Mouse (Mus musculus) heart, embryonic 10.5 days (tissue): ENCODE results near the gene Soat2. TPM values are rescaled to one million over a fixed set of nuclear protein-coding genes. Genes with fewer than 3 reads are reported as not detected.
A peak's percentile ranks its signal among the peaks of the same experiment; 100 is the strongest.

Experiments
- DNase-seq: peaks from one replicate; pipeline ENCODE4 v3.0.0-alpha.2; 2017; ENCODE audit warnings: low spot score
- H3K27ac ChIP-seq: fragments of 300-500 bp; sonication (generic); 2 replicates; pipeline ENCODE4 v1.5.1; 2016; ENCODE audit warnings: mild to moderate bottlenecking
- H3K27me3 ChIP-seq: fragments of 300-500 bp; sonication (generic); 2 replicates; pipeline ENCODE4 v1.6.1; 2016; ENCODE audit warnings: mild to moderate bottlenecking; ENCODE audit not compliant: poor library complexity, insufficient read depth, severe bottlenecking
- H3K36me3 ChIP-seq: fragments of 300-500 bp; sonication (generic); 2 replicates; pipeline ENCODE4 v1.6.1; 2016; ENCODE audit warnings: mild to moderate bottlenecking, moderate library complexity
- H3K4me1 ChIP-seq: fragments of 300-500 bp; sonication (generic); 2 replicates; pipeline ENCODE4 v1.6.1; 2016; ENCODE audit warnings: mild to moderate bottlenecking
- H3K4me3 ChIP-seq: fragments of 300-500 bp; sonication (generic); 2 replicates; pipeline ENCODE4 v1.5.1; 2016; ENCODE audit warnings: mild to moderate bottlenecking, moderate library complexity
- H3K9me3 ChIP-seq: fragments of 300-500 bp; sonication (generic); 2 replicates; pipeline ENCODE4 v1.6.1; 2016; ENCODE audit warnings: mild to moderate bottlenecking, moderate library complexity
- WGBS: fragments of 180-500 bp; shearing (Covaris S2); methylation state at CpG from one replicate; pipeline ENCODE4 v1.1.7; 2016; 5-methylcytosine and 5-hydroxymethylcytosine counted together
- polyA plus RNA-seq: library from polyadenylated mRNA; unstranded; fragments of >200 nt; fragmentation: Nextera tagmentation; extraction: Ambion mirVana; gene quantifications from 2 replicates; pipeline ENCODE4 v1.2.1, GENCODE M21; 2016

Gene Soat2
- polyA plus RNA-seq: 2.0 and 7.9 TPM in 2 replicates

DNA sequence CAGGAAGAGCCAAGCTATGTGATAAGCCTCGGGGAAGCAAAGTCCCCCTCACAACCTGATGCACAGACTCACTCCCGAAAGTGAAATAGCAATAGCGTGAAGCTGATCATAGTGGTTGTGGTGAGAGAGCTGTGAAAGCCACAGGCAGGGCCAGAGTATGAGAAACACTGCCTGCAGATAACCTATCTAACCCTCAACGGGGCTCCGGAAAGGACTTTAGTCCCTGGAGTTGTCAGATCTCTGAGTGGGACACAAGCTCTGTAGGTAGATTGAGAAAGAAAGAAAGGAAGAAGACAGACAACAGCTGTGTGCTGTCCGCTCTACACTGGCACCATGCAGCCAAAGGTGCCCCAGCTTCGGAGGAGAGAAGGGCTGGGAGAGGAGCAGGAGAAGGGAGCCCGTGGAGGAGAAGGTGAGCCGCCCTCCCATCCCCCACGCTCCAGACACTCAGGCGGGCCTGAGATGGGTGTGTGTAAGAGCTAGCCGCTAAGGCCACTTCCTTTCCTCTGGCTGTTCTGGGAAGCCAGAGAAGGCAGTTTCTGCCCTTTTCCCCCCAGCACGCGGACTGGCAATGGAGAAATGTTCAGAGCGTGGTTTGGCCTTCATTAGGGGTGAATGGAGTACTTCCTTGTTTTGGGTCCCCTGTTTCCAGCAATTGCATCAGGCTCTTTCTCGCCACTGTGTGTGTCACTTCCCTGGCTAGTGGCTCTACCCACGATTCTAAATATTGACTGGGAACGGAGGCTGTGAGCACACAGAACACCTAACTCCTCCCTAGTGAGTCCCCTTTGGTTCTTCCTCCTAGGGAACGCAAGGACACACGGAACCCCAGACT is at the start of gene Soat2:
TSS of gene Soat2 (plus strand) at position 226 of the 835 bp plus-strand sequence.
- peak within 1 kb of the TSS; percentile 44 for H3K4me3 ChIP-seq
- H3K9me3 ChIP-seq: no peaks in the 10 kb centered on the region
- H3K36me3 ChIP-seq: no peaks in the 10 kb centered on the region
- peak within 1 kb of the TSS; percentile 87 for H3K27ac ChIP-seq
- DNase-seq: peak; percentile 83
- peaks cover 13% of the 10 kb centered on the region for H3K27me3 ChIP-seq
- WGBS: 25% methylated on average over 20 of the region's 20 CpGs
- H3K4me1 ChIP-seq: peaks cover 27% of the 10 kb centered on the region

DNA sequence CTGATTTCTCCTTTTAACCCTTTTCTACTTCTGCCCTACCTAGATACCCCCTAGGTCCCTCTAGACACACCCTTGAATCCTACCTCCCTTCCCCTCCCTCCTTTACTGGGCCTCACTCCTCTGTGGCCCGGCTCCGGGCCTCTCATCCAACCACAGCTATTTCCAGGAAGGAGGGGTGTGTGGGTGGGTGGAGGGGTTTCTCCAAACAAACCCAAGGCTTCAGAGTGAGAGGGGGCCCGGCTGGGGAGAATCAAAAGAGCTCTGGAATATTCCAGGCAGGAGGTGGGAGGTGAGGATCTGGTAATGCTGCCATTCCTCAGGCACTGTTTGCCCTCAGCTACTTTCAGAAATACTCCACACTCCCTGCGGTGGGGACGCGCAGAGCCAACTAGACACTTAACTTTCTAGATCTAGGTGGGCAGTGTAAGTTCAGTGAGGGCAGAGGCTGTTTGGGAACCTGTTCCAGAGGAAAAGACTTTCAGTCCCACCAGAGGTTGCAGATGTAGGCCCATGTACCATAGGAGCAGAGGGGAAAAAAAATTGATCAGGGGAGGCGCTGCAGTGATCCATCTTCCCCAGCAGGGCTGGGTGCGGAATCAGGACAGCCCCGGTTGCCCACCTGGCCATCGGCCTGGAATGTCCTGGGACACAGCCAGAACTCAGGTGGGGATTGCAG is 49.2 kb upstream of the Soat2 start:
- Histone ChIP-seq H3K27ac (peak overlapping the region; percentile 93), H3K4me1 (peaks cover 86% of the 10 kb centered on the region), H3K4me3 (peak overlapping the region; percentile 72), H3K9me3 (no peaks in the 10 kb centered on the region), H3K27me3 (peaks cover 11% of the 10 kb centered on the region; the same call in 1 of the 2 replicates), H3K36me3 (peaks cover 19% of the 10 kb centered on the region)
- WGBS: 22% methylated on average over 10 of the region's 10 CpGs
- no peak for DNase-seq

DNA sequence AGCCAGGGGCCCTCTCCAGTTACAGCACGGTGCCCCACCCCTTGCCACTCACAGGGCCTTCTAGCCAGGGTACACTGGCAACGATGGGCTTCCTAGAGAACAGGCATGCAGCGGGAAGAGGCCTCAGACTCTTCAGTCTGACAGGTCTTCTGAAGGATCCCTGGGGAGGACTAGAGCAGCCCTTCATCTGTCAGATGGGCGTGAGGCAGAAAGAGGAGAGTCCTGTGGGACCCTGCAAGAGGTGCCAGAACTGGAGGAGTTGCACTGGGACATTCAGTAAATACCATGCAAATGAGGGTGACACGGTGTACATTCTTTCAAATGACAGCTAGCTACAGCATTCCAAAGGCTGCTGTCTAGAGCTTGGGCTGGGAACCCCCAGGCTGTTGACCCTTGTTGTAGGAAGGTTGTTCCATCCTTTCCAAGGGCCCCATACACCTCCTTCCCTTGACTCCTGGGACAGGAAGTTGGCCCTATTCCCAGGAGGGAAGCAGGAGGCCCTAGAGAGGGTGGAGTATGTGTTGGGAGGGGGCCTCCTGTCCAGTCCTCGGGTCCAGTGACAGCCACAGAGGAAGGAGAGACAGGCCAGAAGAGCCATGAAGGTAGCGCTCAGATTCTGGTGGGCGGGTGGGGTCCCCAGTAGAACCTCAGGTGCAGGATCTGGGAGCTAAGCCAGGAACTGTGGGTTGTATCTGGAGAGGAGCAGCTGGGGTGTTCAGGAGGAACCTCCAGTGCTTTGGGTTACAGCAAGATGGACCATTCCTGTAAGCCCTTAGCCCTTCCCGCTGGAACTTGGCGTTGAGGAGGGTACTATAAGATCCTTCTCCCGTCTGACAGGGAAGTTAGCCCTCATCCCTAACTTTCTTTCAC is 48.4 kb upstream of the Soat2 start:
- H3K4me1 ChIP-seq: peaks cover 94% of the 10 kb centered on the region
- no peaks in the 10 kb centered on the region for H3K9me3 ChIP-seq
- 25% methylated on average over 11 of the region's 11 CpGs for WGBS
- H3K36me3 ChIP-seq: peaks cover 15% of the 10 kb centered on the region; the same call in 1 of the 2 replicates
- no peak for DNase-seq
- peak overlapping the region; percentile 93 for H3K27ac ChIP-seq
- peak overlapping the region; percentile 72 for H3K4me3 ChIP-seq
- peaks cover 19% of the 10 kb centered on the region for H3K27me3 ChIP-seq

GRCm38 (mm10) chr15:102102548-102103121 is 47.7 kb upstream of the Soat2 start:
- peak overlapping the region; percentile 93 for H3K27ac ChIP-seq
- peaks cover 25% of the 10 kb centered on the region for H3K27me3 ChIP-seq
- peak overlapping the region; percentile 72 for H3K4me3 ChIP-seq
- WGBS: 12% methylated on average over 6 of the region's 6 CpGs
- peaks cover 100% of the 10 kb centered on the region for H3K4me1 ChIP-seq
- DNase-seq: no peak
- H3K9me3 ChIP-seq: no peaks in the 10 kb centered on the region
- H3K36me3 ChIP-seq: peaks cover 15% of the 10 kb centered on the region; the same call in 1 of the 2 replicates

- H3K9me3 ChIP-seq: no peaks in the 10 kb centered on the region
- WGBS: 7% methylated on average over 14 of the region's 14 CpGs
- H3K4me3 ChIP-seq: peak overlapping the region; percentile 72
- peaks cover 100% of the 10 kb centered on the region for H3K4me1 ChIP-seq
- H3K27ac ChIP-seq: peak overlapping the region; percentile 93
- H3K36me3 ChIP-seq: peaks cover 12% of the 10 kb centered on the region; the same call in 1 of the 2 replicates
- DNase-seq: no peak
- peaks cover 25% of the 10 kb centered on the region for H3K27me3 ChIP-seq
Observed at GRCm38 (mm10) chr15:102103371-102103946, 46.9 kb upstream of the Soat2 start.

DNA sequence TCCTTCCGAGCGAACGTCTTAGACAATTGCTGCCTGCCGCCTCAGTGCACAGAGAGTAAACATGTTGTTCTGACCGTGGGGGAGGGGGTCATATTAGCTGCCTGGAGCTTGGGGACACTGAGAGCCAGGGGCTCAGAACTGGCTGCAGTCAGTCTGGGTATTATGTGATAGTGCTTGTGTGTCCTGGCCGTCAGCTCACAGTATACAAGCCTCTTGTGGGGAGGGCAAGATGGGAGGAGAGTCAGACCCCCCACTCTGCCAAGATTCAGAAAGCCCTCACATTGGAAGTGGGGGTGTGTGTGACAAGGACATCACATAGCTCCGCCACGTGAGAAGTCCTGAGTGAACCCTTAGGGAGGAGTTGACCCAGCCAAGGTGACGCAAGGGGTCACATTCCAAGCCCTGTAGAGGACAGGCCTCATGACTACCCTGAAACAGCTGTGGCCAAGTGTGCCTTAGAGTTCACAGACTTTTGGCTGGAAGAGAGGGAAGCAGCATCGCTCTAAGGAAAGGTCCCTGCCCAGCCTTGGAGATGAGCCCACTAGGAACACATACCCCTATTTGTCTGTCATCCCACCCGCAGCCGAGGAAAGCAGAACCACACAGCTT is 46.3 kb upstream of the Soat2 start:
- H3K36me3 ChIP-seq: peaks cover 18% of the 10 kb centered on the region
- H3K27me3 ChIP-seq: peaks cover 25% of the 10 kb centered on the region
- DNase-seq: no peak
- H3K27ac ChIP-seq: peak overlapping the region; percentile 93
- WGBS: 24% methylated on average over 12 of the region's 12 CpGs
- H3K4me3 ChIP-seq: peak overlapping the region; percentile 72
- H3K9me3 ChIP-seq: no peaks in the 10 kb centered on the region
- peaks cover 100% of the 10 kb centered on the region for H3K4me1 ChIP-seq

DNA sequence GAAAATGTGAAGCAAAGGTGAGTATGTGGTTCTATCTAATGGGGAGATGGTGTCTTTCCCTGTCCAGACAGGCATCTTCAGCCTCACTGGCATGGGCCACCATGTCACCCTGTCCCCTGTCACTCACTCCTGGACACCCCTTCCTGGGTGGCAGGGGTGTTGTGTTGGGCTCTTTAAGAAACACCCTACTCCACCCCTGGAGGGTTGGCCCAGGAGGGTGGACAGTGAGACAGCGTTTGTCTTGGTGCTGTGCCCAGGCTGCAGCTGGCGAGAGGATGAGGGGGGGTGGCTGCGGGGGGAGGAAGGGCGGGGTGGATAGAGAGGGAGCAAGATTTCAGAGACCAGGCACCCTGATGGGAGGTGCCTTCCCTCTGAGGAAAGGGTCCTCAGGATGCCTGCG is 45.0 kb upstream of the Soat2 start:
- Histone ChIP-seq H3K27ac (no peak overlapping the region), H3K4me3 (no peak overlapping the region), H3K27me3 (peaks cover 25% of the 10 kb centered on the region), H3K9me3 (no peaks in the 10 kb centered on the region), H3K4me1 (peaks cover 96% of the 10 kb centered on the region), H3K36me3 (peaks cover 31% of the 10 kb centered on the region)
- 58% methylated on average over 5 of the region's 5 CpGs for WGBS
- DNase-seq: no peak

DNA sequence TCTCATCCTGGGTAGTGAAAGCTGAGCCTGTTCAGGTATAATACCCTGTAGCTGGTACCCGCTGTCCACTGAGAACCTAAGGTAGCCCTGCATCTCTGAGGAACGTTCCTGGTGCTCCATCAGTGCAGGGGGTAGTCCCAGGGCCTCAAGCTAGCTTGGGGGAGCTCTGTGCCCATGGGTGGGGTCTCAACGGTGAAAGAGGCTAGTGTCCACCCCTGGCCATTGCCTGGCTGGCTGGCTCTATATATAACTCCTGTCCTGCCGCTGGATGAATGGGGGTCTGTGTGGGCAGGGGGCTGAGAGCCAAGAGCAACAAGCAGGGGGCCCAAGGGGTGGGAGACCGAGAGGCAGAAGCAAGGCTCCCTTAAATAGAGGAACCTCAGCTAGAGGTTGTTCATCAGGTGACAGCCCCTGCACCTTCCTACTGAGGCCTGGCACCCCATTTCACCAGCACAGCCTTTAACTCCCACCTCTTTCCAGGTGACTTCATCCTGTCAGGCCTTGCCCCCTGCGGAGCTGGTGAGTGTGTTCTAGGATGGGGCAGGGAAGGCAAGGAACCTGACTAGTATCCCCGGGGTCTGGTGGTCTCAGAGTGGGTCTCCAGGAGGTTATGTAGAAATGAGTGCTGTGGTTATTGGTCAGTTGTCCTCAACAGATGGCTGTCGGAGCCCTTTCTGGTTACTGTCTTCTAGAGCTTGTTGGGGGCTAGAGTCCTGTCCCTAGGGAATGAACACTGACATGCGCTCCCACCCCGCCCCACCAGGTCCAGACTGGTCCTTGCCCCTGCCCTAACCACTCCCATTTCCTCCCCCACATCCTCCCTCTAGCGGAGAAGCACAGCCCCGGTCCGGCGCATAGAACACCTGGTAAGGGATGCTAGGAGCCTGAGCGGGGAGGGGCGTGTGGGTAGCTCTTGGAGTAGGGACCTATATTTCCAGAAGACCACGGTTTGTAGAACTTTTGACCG is 44.3 kb upstream of the Soat2 start:
- no peak for DNase-seq
- H3K9me3 ChIP-seq: no peaks in the 10 kb centered on the region
- H3K36me3 ChIP-seq: peaks cover 38% of the 10 kb centered on the region
- 22% methylated on average over 18 of the region's 18 CpGs for WGBS
- peaks cover 96% of the 10 kb centered on the region for H3K4me1 ChIP-seq
- peak overlapping the region; percentile 32; the same call in 1 of the 2 replicates for H3K27ac ChIP-seq
- peaks cover 25% of the 10 kb centered on the region for H3K27me3 ChIP-seq
- peak overlapping the region; percentile 52 for H3K4me3 ChIP-seq

- H3K27me3 ChIP-seq: peaks cover 25% of the 10 kb centered on the region
- WGBS: 14% methylated on average over 38 of the region's 38 CpGs
Observed at GRCm38 (mm10) chr15:102106754-102107456, 43.4 kb upstream of the Soat2 start.

More at GRCm38 (mm10) chr15:102106754-102107456, 43.4 kb upstream of the Soat2 start:
- no peak for DNase-seq
- H3K27ac ChIP-seq: 0 out of 2 replicates have a peak overlapping the region, but pooled peaks have one; percentile 10
- peaks cover 94% of the 10 kb centered on the region for H3K4me1 ChIP-seq
- H3K4me3 ChIP-seq: peak overlapping the region; percentile 52
- no peaks in the 10 kb centered on the region for H3K9me3 ChIP-seq
- H3K36me3 ChIP-seq: peaks cover 46% of the 10 kb centered on the region
